16 mouse cellular contexts compared by ENCODE assay signal in genomic region chr12:55974262-55974661, GRCm38 (mm10).
DNase-seq lines count a peak whose midpoint lies in the region.
"Had no signal": no experiment of that assay in that cellular context is flagged by ENCODE, and none has a peak within 500 bp of the region (broad histone marks: within the 10 kb centered on the region; RNA-seq: fewer than 3 reads in every experiment).

No protein-coding gene starts in this region.

- intact Hi-C loops in heart, postnatal 14 days (cut with DNase I) = no loop called here
- intact Hi-C loops in left cerebral cortex, postnatal 4 days (cut with DNase I) = no loop called here

- DNase-seq in cerebellum, postnatal 10 days = peak; percentile 69 to 77
- no peak for DNase-seq in cerebellum, adult 9-10 months
- peak; percentile 71 for DNase-seq in heart, adult 11 months
- no peak for DNase-seq in heart, postnatal 14 days
- DNase-seq in left cerebral cortex, postnatal 4 days = peak; percentile 54
- DNase-seq in left cerebral cortex, adult 8-10 months (ENCODE audit: low spot score in 2 of 2) = no peak
- no peak for DNase-seq in thymus, postnatal 36 days
- DNase-seq: adrenal gland, adult 8-10 months; adrenal gland, postnatal 36 days; B cell, adult 2 months; cerebellum, adult 18-20 months; cerebellum, postnatal 25 days; gastrocnemius, postnatal 36 days; heart, adult 18-20 months; heart, postnatal 10 days; kidney, adult 2 months had no signal

Comparison
In these comparisons a context has a peak if more than half of its experiments do, and no peak if none do; other contexts are left out.
1. DNase-seq: peak in cerebellum, postnatal 10 days (2 of 2), heart, adult 11 months (single experiment) and left cerebral cortex, postnatal 4 days (single experiment); none in cerebellum, adult 9-10 months (single experiment), heart, postnatal 14 days (0 of 2), left cerebral cortex, adult 8-10 months (0 of 2) and thymus, postnatal 36 days (0 of 2).